Mouse (Mus musculus): ENCODE data around the gene Trim27. TPM values are rescaled to one million over a fixed set of nuclear protein-coding genes. Genes with fewer than 3 reads are reported as not detected.

Trim27 gene
- total RNA-seq, 4 experiments from 2014 or later: 22.7 to 27.5 (median 25.3) TPM

DNA sequence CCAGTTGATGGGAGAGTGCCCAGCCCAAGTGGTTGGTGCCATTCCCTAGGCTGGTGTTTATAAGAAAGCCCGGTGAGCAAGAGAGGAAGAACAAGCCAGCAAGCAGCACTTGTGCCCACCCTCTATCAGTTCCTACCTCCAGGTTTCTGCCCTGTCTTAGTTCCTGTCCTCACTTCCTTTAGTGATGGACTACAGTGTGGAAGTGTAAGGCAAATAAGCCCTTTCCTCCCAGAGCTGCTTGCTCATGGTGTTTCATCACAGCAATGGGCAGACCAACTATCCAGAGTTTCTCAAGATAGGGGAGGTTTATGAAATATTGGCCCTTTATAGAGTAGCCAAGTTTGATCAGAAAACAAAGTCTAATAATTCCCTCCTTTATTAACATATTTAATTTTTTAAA is 37.5 kb downstream of the Trim27 start:
- no peak for DNase-seq (ENCODE audit: low spot score in 2 of 2)

DNA sequence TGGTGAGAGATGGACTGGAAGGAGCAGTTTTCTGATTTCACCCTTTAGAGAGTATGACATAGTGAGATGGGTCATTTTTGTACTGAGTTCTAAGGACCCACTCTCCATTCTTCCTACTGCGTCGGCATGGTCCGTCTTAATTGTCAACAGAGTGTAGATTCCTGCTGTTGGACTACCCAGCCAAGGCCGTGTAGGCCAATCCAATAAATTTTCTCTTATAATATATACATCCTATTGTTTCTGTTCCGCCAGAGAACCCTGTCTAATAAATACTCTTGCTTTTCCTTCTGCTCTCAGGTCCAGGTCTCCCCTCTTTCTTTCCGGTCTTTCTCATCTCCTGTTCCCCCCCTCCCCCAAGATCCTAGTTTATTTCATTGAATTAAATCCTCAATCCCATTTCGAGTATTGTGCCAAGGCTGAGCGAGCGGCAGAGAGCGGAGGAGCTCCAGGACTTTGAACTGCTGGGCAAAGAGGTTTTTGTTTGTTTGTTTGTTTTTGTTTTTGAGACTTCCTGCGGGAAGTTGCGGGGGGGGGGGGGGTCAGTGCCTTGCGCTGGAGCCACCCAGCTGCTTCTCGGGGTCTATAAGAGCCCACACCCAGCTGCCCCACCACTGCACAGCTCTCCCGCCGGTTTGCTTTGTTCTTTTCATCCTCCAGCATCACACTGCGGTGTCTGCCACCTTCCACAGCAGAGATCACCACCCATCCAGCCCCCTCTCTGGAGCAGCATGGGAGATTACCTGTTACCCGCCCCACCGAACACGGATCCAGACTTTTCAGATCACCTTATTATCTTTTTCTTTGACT is 42.6 kb downstream of the Trim27 start:
- no peak for DNase-seq (ENCODE audit: low spot score in 2 of 2)

DNA sequence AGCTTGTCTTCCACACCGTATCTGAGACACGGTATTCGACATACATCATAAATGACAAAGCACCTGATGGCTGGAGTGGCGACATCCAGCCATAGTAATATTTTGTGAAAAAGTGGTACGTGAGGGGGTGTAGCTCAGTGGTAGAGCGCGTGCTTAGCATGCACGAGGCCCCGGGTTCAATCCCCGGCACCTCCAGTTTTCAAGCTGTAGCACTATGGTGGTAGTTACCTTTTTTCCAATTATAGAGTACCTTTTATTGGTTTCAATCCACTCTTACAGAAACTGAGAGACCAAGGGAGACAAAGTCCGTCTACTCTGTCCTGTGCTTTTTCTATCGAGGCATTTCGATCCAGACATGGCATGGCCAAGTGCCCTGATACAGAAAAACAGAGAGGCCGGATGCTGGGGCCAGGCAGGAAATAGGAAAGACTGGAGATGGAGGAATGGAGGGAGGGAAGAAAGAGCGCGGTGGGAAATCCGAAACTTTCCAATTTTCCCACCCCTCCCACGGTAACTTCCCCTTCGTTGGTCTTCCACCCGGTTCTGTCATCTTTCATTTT is 43.3 kb downstream of the Trim27 start:
- DNase-seq (ENCODE audit: low spot score in 2 of 2): peak; percentile 58 to 63

DNA sequence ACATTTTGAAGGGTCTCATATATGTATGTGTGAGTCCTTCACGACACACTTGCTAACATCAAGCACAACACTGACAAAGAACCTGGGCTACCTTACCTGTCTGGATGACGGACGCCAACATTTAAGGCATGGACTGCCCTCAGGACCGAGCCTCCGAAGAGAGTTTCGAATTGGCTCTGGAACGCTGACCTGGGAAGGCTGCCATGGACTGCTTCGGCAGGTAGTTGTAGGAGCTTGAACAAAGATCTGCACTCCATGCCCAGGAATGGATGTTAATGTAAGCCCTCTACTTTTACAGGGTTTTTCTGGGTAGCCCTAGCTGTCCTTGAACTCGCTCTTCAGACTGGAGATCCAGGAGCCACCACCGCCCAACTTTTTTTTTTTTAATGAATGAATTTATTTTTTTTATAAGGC is 44.0 kb downstream of the Trim27 start:
- DNase-seq (ENCODE audit: low spot score in 2 of 2): no peak

DNA sequence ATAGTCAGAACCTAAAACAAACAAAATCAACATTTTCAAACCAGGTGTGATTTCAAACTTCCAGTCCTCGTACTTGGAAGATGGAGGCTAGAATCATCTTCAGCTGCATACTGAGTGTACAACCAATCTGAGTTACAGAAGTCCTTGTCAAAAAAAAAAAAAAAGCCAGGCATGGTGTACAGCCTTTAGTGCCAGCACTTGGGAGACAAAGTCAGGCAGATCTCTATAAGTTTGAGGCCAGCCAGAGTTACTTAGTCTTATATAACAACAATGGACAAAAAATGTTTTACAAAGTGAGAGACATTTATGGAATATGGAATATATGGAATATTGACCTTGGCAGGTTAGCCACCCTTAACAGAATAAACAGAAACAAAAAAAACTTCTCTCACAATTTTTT is 45.1 kb downstream of the Trim27 start:
- no peak for DNase-seq (ENCODE audit: low spot score in 2 of 2)

DNA sequence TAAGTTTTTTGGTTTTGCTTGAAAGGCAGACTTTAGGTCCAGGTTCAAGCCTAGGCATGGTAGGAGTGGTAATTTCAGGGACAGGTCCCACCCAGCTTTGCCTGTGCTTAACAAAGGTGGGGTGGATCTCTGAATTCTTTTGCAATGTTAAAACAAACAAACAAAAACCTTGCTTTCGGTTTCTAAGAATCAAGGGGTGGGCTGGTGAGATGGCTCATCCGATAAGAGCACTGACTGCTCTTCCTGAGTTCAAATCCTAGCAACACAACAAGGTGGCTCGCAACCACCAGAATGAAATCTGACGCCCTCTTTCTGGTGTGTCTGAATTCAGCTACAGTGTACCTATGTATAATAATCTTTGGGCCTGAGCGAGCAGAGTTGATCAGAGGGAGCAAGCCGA is 46.0 kb downstream of the Trim27 start:
- no peak for DNase-seq (ENCODE audit: low spot score in 2 of 2)

DNA sequence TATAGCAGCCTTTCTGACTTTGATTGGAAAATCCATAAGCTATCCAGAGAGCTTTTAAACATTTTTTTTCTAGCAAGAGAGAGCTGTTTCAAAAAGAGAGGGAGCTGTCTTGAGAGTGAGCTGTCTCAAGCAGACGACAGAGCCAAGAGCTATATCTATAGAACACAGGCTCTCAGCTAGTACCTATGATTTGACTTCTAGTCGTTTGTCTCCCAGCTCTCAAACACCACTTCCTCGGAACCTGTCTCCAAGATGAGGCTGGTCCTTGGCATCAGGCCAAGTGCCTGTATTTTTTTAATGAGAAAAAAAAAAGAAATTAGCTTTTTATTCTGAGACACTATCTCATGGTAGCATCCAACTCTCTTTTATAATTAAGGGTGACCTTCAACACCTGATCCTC is 46.8 kb downstream of the Trim27 start:
- DNase-seq (ENCODE audit: low spot score in 2 of 2): no peak

DNA sequence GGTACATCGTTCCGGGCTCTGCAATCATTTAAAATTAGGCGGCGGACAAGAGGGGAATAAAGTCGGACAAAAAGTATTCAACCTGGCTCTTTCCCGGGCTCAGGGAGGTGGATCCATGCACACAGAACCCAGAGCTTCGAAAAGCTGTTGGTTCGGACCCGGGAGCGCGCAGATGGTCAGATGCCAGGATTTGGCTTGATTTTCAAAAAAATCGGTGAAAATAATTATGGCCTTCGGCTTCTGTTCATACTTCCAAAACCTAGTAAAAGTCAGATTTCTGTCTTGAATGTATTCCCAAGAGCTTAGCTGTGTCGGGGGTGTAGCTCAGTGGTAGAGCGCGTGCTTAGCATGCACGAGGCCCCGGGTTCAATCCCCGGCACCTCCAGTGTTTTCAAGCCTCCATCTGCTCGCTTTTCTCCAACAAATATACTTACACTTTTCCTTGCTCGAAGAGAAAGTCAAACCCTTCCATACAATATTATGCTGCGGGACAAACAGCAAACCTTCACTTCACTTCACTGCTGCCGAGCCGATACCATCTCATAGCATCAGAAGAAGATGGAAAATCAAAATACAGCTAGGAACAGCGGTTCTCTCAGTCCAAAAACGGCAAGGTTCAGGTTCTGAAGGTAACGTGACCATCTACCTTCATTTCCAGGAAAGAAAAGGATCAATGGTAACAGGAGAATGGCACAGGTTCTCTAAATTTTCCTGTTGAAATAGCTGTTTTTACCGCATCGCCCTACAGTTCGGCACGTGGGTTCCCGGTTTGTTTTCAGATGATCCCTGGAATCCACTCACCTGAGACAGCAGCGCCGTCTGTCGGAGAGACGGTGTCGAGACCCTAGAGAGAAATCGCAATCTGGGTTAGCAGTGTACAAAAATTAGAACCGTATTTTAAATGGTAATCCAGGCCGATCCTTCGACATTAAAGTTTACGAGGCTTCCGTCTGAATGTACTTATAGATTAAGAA is 54.8 kb downstream of the Trim27 start:
- peak; percentile 25 to 30 for DNase-seq (ENCODE audit: low spot score in 2 of 2)

DNA sequence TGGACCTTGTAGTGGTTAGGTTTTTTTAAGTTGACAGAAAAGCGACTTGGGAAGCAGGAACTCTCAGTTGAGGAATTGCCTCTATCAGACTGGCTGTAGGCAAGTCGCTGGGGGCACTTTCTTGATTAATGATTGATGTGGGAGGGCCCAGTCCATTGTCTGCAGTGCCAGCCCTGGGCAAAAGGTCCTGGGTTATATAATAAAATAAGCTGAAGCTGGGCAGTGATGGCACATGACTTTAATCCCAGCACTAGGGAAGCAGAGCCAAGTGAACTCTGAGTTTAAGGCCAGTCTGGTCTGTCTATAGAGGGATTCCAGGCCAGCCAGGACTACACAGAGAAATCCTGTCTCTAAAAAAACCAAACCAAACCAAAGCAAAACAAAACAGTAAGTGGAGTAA is 57.5 kb downstream of the Trim27 start:
- DNase-seq (ENCODE audit: low spot score in 2 of 2): no peak

DNA sequence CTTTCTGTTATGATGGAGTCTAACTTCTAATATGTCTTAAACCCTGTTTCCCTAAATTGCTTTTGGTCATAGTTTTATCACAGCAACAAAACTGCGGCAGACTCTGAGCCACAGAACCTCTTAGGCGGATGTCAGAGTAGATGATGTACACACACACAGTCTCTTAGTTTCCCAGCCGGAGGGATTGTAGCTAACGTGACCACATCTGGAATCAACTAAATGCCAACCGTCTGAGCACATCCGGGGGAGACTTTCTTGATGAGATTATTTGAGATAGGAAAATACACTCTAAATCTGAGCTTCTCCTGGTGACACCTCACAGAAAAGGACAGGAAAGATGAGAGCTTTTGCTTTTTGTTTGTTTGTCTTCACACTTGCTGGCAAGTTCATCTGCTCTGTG is 57.9 kb downstream of the Trim27 start:
- no peak for DNase-seq (ENCODE audit: low spot score in 2 of 2)

DNA sequence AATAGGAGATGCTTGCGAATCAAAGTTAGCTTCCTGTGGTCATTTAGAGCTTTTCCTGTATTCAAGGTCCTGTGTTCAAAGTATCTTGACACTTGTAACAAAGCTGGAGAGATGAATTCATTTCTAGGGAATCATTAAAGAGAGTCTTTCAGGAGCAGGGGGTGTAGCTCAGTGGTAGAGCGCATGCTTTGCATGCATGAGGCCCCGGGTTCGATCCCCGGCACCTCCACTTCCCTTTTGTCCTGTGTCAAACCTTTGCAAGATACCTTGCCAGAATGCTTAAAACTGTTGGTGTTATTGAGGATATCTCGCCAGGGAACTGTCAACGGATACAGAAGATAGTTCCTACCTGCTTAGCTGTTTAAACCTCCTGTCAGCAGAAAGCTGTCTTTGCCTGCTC is 61.5 kb downstream of the Trim27 start:
- DNase-seq (ENCODE audit: low spot score in 2 of 2): no peak

DNA sequence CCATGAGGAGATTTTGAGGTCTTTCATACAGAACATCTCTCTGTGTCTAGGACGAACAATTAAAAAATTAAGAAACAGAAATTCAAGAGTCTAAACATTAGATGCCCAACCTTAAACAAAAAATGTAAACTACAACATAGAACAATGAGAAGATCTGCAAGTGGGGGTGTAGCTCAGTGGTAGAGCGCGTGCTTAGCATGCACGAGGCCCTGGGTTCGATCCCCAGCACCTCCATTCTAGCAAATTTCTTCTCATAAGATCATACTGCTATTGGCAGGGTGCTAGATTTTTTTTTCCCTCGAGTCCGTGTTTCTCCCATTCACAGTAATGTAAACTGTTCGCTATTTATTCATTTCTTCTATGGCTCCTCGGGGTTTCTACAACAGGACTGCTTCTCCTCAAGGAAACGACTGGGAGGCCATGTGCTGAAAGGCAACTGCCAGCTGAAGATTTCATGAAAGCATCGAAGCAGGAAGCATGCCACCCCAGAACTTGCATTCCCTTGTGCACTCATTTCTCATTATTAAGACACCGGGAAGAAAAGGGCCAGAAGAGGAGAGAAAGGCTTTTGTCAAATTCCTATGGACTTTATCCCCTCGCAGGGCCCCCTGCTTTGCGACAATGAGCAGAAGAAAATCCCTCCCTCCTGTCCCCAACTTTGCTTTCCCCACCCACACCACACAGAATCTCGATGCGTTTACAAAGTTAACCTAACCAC is 63.3 kb downstream of the Trim27 start:
- no peak for DNase-seq (ENCODE audit: low spot score in 2 of 2)

DNA sequence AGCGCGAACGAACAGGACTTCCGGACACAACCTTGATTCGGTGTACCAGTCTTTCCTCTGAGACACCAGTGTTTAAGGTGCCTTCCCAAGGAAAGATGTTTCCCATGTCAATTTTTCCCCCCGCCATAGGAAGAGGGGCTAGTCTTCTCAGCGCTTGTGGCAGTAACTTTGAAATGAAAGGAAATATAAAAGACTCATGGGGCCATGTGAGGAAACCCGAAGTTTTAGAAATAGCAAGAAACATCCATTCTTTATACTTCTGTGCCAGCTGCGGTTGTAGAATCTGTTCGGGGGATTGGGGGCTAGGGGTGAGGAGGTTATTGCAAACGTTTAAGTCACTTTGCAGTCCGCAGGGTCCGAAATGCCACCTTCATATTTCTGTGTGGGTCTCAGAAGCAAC is 64.0 kb downstream of the Trim27 start:
- DNase-seq (ENCODE audit: low spot score in 2 of 2): no peak

DNA sequence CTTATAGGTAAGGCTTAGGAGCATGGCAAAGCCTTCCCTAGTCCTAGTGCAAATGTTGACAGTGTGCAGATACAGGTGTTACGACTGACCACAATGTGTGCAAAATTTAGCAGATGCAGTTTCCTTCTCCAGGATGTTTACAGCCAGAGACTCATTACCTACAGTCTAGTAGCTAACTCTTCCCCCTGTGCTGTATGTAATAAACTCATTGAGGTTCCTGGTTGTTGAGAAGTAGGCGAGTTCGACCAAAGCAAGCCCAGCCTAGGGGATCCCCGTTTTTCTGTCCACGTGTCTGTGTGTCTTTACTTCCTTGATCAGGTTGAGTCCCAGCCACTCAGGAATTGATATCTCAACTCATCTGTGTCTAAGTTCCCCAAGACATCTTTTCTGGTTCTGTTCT is 64.8 kb downstream of the Trim27 start:
- no peak for DNase-seq (ENCODE audit: low spot score in 2 of 2)

Other genes with a start within 250 kb of the Trim27 start
- not detected for gene Olfr1370, start 104.5 kb upstream of the Trim27 start, total RNA-seq (2022)
- not detected for gene Olfr1369-ps1, start 68.0 kb upstream of the Trim27 start, total RNA-seq (2022)
- not detected for gene Olfr263, start 49.8 kb upstream of the Trim27 start, total RNA-seq (2022)
- gene Olfr1368, start 33.6 kb upstream of the Trim27 start, total RNA-seq (2022): not detected
- gene Gpx5, start 113.3 kb downstream of the Trim27 start, total RNA-seq (2022): not detected
- not detected for gene Gpx6, start 132.7 kb downstream of the Trim27 start, total RNA-seq (2022)
- not detected for gene Olfr1367, start 167.5 kb downstream of the Trim27 start, total RNA-seq (2022)
- 10 to 100 TPM in 1 of 4 experiments, 1 to 10 TPM in 3; 7.7 to 10.5 (median 8.5) TPM for gene Zscan12, start 183.4 kb downstream of the Trim27 start, total RNA-seq (2022)
- gene Zkscan3, start 223.3 kb downstream of the Trim27 start, total RNA-seq (2022): 10 to 100 TPM; 11.5 to 13.3 (median 12.1) TPM